Mouse (Mus musculus): ENCODE results near the gene Mcoln2. TPM values are rescaled to one million over a fixed set of nuclear protein-coding genes. Genes with fewer than 3 reads are reported as not detected.

Gene Mcoln2
- polyA plus RNA-seq, 1 experiment, result 0.89 TPM

- WGBS, result 81% methylated on average over 9 of the region's 9 CpGs
- no peak for DNase-seq
- TF ChIP-seq CTCF (IDR thresholded peaks at IDR 0.05; ENCODE audit: insufficient read depth, low read length), result no peak
- TF ChIP-seq POLR2A (IDR thresholded peaks at IDR 0.05; ENCODE audit: borderline replicate concordance, extremely low read depth, low read depth, low read length), result no peak
- Histone ChIP-seq H3K4me1 (ENCODE audit: control insufficient read depth, insufficient read depth, low read length) (no peaks in the 10 kb centered on the region), H3K4me3 (replicated peaks; ENCODE audit: extremely low read depth, low read depth, low read length) (no peak overlapping the region)
Observed at GRCm38 (mm10) chr3:146174215-146174614, 24.6 kb downstream of the Mcoln2 start.

GRCm38 (mm10) chr3:146177295-146177694, 27.7 kb downstream of the Mcoln2 start:
- no peaks in the 10 kb centered on the region for H3K4me1 ChIP-seq (ENCODE audit: control insufficient read depth, insufficient read depth, low read length)
- TF ChIP-seq POLR2A (IDR thresholded peaks at IDR 0.05; ENCODE audit: borderline replicate concordance, extremely low read depth, low read depth, low read length) (no peak), CTCF (IDR thresholded peaks at IDR 0.05; ENCODE audit: insufficient read depth, low read length) (no peak)
- H3K4me3 ChIP-seq (replicated peaks; ENCODE audit: extremely low read depth, low read depth, low read length), result no peak overlapping the region
- no peak for DNase-seq
- WGBS, result 38% methylated on average over 7 of the region's 7 CpGs

GRCm38 (mm10) chr3:146177748-146178582, 28.3 kb downstream of the Mcoln2 start:
- 5% methylated on average over 16 of the region's 16 CpGs for WGBS
- H3K4me3 ChIP-seq (replicated peaks; ENCODE audit: extremely low read depth, low read depth, low read length), result no peak overlapping the region
- TF ChIP-seq CTCF (IDR thresholded peaks at IDR 0.05; ENCODE audit: insufficient read depth, low read length) (peak; percentile 89), POLR2A (IDR thresholded peaks at IDR 0.05; ENCODE audit: borderline replicate concordance, extremely low read depth, low read depth, low read length) (no peak)
- peak; percentile 69 for DNase-seq
- H3K4me1 ChIP-seq (ENCODE audit: control insufficient read depth, insufficient read depth, low read length), result no peaks in the 10 kb centered on the region

- H3K4me1 ChIP-seq (ENCODE audit: control insufficient read depth, insufficient read depth, low read length), result no peaks in the 10 kb centered on the region
- DNase-seq, result no peak
- WGBS, result 38% methylated on average over 2 of the region's 2 CpGs
- TF ChIP-seq POLR2A (IDR thresholded peaks at IDR 0.05; ENCODE audit: borderline replicate concordance, extremely low read depth, low read depth, low read length), result no peak
- TF ChIP-seq CTCF (IDR thresholded peaks at IDR 0.05; ENCODE audit: insufficient read depth, low read length), result no peak
- H3K4me3 ChIP-seq (replicated peaks; ENCODE audit: extremely low read depth, low read depth, low read length), result no peak overlapping the region
Observed at GRCm38 (mm10) chr3:146180341-146180740, 30.7 kb downstream of the Mcoln2 start.

GRCm38 (mm10) chr3:146180986-146181385, 31.4 kb downstream of the Mcoln2 start:
- peak; percentile 45 for DNase-seq
- TF ChIP-seq POLR2A (IDR thresholded peaks at IDR 0.05; ENCODE audit: borderline replicate concordance, extremely low read depth, low read depth, low read length), result no peak
- TF ChIP-seq CTCF (IDR thresholded peaks at IDR 0.05; ENCODE audit: insufficient read depth, low read length), result peak; percentile 71
- WGBS, result 33% methylated on average over 3 of the region's 3 CpGs
- H3K4me1 ChIP-seq (ENCODE audit: control insufficient read depth, insufficient read depth, low read length), result no peaks in the 10 kb centered on the region
- no peak overlapping the region for H3K4me3 ChIP-seq (replicated peaks; ENCODE audit: extremely low read depth, low read depth, low read length)

GRCm38 (mm10) chr3:146184992-146185657, 35.5 kb downstream of the Mcoln2 start:
- 31% methylated on average over 13 of the region's 13 CpGs for WGBS
- TF ChIP-seq POLR2A (IDR thresholded peaks at IDR 0.05; ENCODE audit: borderline replicate concordance, extremely low read depth, low read depth, low read length) (no peak), CTCF (IDR thresholded peaks at IDR 0.05; ENCODE audit: insufficient read depth, low read length) (peak; percentile 91)
- H3K4me3 ChIP-seq (replicated peaks; ENCODE audit: extremely low read depth, low read depth, low read length), result no peak overlapping the region
- H3K4me1 ChIP-seq (ENCODE audit: control insufficient read depth, insufficient read depth, low read length), result no peaks in the 10 kb centered on the region
- peak; percentile 46 for DNase-seq

- H3K4me1 ChIP-seq (ENCODE audit: control insufficient read depth, insufficient read depth, low read length), result no peaks in the 10 kb centered on the region
- H3K4me3 ChIP-seq (replicated peaks; ENCODE audit: extremely low read depth, low read depth, low read length), result no peak overlapping the region
- WGBS, result 85% methylated on average over 10 of the region's 10 CpGs
- TF ChIP-seq POLR2A (IDR thresholded peaks at IDR 0.05; ENCODE audit: borderline replicate concordance, extremely low read depth, low read depth, low read length) (no peak), CTCF (IDR thresholded peaks at IDR 0.05; ENCODE audit: insufficient read depth, low read length) (no peak)
- no peak for DNase-seq
Observed at GRCm38 (mm10) chr3:146186033-146186432, 36.4 kb downstream of the Mcoln2 start.

GRCm38 (mm10) chr3:146189933-146190332, 40.3 kb downstream of the Mcoln2 start:
- Histone ChIP-seq H3K4me3 (replicated peaks; ENCODE audit: extremely low read depth, low read depth, low read length) (no peak overlapping the region), H3K4me1 (ENCODE audit: control insufficient read depth, insufficient read depth, low read length) (no peaks in the 10 kb centered on the region)
- no peak for TF ChIP-seq POLR2A (IDR thresholded peaks at IDR 0.05; ENCODE audit: borderline replicate concordance, extremely low read depth, low read depth, low read length)
- no peak for TF ChIP-seq CTCF (IDR thresholded peaks at IDR 0.05; ENCODE audit: insufficient read depth, low read length)
- WGBS, result 76% methylated on average over 10 of the region's 10 CpGs
- DNase-seq, result no peak

GRCm38 (mm10) chr3:146192507-146192906, 42.9 kb downstream of the Mcoln2 start:
- Histone ChIP-seq H3K4me3 (replicated peaks; ENCODE audit: extremely low read depth, low read depth, low read length) (no peak overlapping the region), H3K4me1 (ENCODE audit: control insufficient read depth, insufficient read depth, low read length) (no peaks in the 10 kb centered on the region)
- DNase-seq, result no peak
- WGBS, result 74% methylated on average over 1 of the region's 1 CpGs
- TF ChIP-seq CTCF (IDR thresholded peaks at IDR 0.05; ENCODE audit: insufficient read depth, low read length) (no peak), POLR2A (IDR thresholded peaks at IDR 0.05; ENCODE audit: borderline replicate concordance, extremely low read depth, low read depth, low read length) (no peak)

Data from lung, adult 2 months (tissue).